Mouse (Mus musculus): Measurements from ENCODE around the gene Fhl1. TPM values are rescaled to one million over a fixed set of nuclear protein-coding genes. Genes with fewer than 3 reads are reported as not detected.

The Fhl1 gene
- total and polyA plus RNA-seq, 2 experiments from 2014 or later = 189 to 198 TPM

- H3K36me3 ChIP-seq (ENCODE audit: insufficient read depth, low read length) = no peaks in the 10 kb centered on the region
- no peaks in the 10 kb centered on the region for H3K27me3 ChIP-seq (ENCODE audit: insufficient read depth, low read length)
- H3K4me1 ChIP-seq (ENCODE audit: insufficient read depth, low read length) = no peaks in the 10 kb centered on the region
- H3K9ac ChIP-seq (replicated peaks; ENCODE audit: low read length) = no peak overlapping the region
- H3K9me3 ChIP-seq (ENCODE audit: low read length) = no peaks in the 10 kb centered on the region
- H3K27ac ChIP-seq = no peak overlapping the region
- WGBS = 52% methylated on average over 4 of the region's 4 CpGs
- H3K4me3 ChIP-seq (ENCODE audit: low read length) = no peak overlapping the region
- DNase-seq (ENCODE audit: low spot score) (no peak), ATAC-seq (no peak)
- no peak overlapping the region for H3K4me2 ChIP-seq (ENCODE audit: low read depth, low read length)
- peak; percentile 33; the same call in 1 of the 2 replicates for TF ChIP-seq CTCF (IDR thresholded peaks at IDR 0.05; ENCODE audit: low read depth)
Measured at GRCm38 (mm10) chrX:56751536-56751935, 19.9 kb downstream of the Fhl1 start.

GRCm38 (mm10) chrX:56752144-56752543, 20.6 kb downstream of the Fhl1 start:
- WGBS = 74% methylated on average over 6 of the region's 6 CpGs
- H3K9me3 ChIP-seq (ENCODE audit: low read length) = no peaks in the 10 kb centered on the region
- DNase-seq (ENCODE audit: low spot score) (no peak), ATAC-seq (no peak)
- no peak overlapping the region for H3K4me2 ChIP-seq (ENCODE audit: low read depth, low read length)
- TF ChIP-seq CTCF (IDR thresholded peaks at IDR 0.05; ENCODE audit: low read depth) = no peak
- no peak overlapping the region for H3K9ac ChIP-seq (replicated peaks; ENCODE audit: low read length)
- H3K36me3 ChIP-seq (ENCODE audit: insufficient read depth, low read length) = no peaks in the 10 kb centered on the region
- H3K4me1 ChIP-seq (ENCODE audit: insufficient read depth, low read length) = no peaks in the 10 kb centered on the region
- no peak overlapping the region for H3K27ac ChIP-seq
- H3K27me3 ChIP-seq (ENCODE audit: insufficient read depth, low read length) = no peaks in the 10 kb centered on the region
- H3K4me3 ChIP-seq (ENCODE audit: low read length) = no peak overlapping the region

- H3K9me3 ChIP-seq (ENCODE audit: low read length) = no peaks in the 10 kb centered on the region
- no peak overlapping the region for H3K4me3 ChIP-seq (ENCODE audit: low read length)
- ATAC-seq = no peak
- no peak for DNase-seq (ENCODE audit: low spot score)
- H3K4me2 ChIP-seq (ENCODE audit: low read depth, low read length) = no peak overlapping the region
- no peak for TF ChIP-seq CTCF (IDR thresholded peaks at IDR 0.05; ENCODE audit: low read depth)
- H3K9ac ChIP-seq (replicated peaks; ENCODE audit: low read length) = no peak overlapping the region
- H3K27me3 ChIP-seq (ENCODE audit: insufficient read depth, low read length) = no peaks in the 10 kb centered on the region
- no peaks in the 10 kb centered on the region for H3K4me1 ChIP-seq (ENCODE audit: insufficient read depth, low read length)
- no peak overlapping the region for H3K27ac ChIP-seq
- 74% methylated on average over 8 of the region's 8 CpGs for WGBS
- H3K36me3 ChIP-seq (ENCODE audit: insufficient read depth, low read length) = no peaks in the 10 kb centered on the region
Measured at GRCm38 (mm10) chrX:56753317-56754289, 22.0 kb downstream of the Fhl1 start.

- Histone ChIP-seq H3K4me2 (ENCODE audit: low read depth, low read length) (no peak overlapping the region), H3K27me3 (ENCODE audit: insufficient read depth, low read length) (no peaks in the 10 kb centered on the region), H3K9ac (replicated peaks; ENCODE audit: low read length) (no peak overlapping the region), H3K4me1 (ENCODE audit: insufficient read depth, low read length) (no peaks in the 10 kb centered on the region), H3K36me3 (ENCODE audit: insufficient read depth, low read length) (no peaks in the 10 kb centered on the region), H3K9me3 (ENCODE audit: low read length) (no peaks in the 10 kb centered on the region), H3K27ac (no peak overlapping the region), H3K4me3 (ENCODE audit: low read length) (no peak overlapping the region)
- DNase-seq (ENCODE audit: low spot score) (peak; percentile 61), ATAC-seq (no peak)
- TF ChIP-seq CTCF (IDR thresholded peaks at IDR 0.05; ENCODE audit: low read depth) = peak; percentile 51
- 42% methylated on average over 2 of the region's 2 CpGs for WGBS
Measured at GRCm38 (mm10) chrX:56755646-56756045, 24.1 kb downstream of the Fhl1 start.

GRCm38 (mm10) chrX:56756352-56756751, 24.8 kb downstream of the Fhl1 start:
- Histone ChIP-seq H3K36me3 (ENCODE audit: insufficient read depth, low read length) (no peaks in the 10 kb centered on the region), H3K4me1 (ENCODE audit: insufficient read depth, low read length) (no peaks in the 10 kb centered on the region), H3K4me3 (ENCODE audit: low read length) (no peak overlapping the region), H3K4me2 (ENCODE audit: low read depth, low read length) (no peak overlapping the region), H3K9ac (replicated peaks; ENCODE audit: low read length) (no peak overlapping the region), H3K27ac (no peak overlapping the region), H3K9me3 (ENCODE audit: low read length) (no peaks in the 10 kb centered on the region), H3K27me3 (ENCODE audit: insufficient read depth, low read length) (no peaks in the 10 kb centered on the region)
- ATAC-seq (no peak), DNase-seq (ENCODE audit: low spot score) (no peak)
- TF ChIP-seq CTCF (IDR thresholded peaks at IDR 0.05; ENCODE audit: low read depth) = no peak
- 73% methylated on average over 7 of the region's 7 CpGs for WGBS

- TF ChIP-seq CTCF (IDR thresholded peaks at IDR 0.05; ENCODE audit: low read depth) = no peak
- Histone ChIP-seq H3K4me1 (ENCODE audit: insufficient read depth, low read length) (no peaks in the 10 kb centered on the region), H3K4me3 (ENCODE audit: low read length) (no peak overlapping the region), H3K27me3 (ENCODE audit: insufficient read depth, low read length) (no peaks in the 10 kb centered on the region), H3K9me3 (ENCODE audit: low read length) (no peaks in the 10 kb centered on the region), H3K36me3 (ENCODE audit: insufficient read depth, low read length) (no peaks in the 10 kb centered on the region), H3K4me2 (ENCODE audit: low read depth, low read length) (no peak overlapping the region), H3K27ac (no peak overlapping the region), H3K9ac (replicated peaks; ENCODE audit: low read length) (no peak overlapping the region)
- DNase-seq (ENCODE audit: low spot score) (no peak), ATAC-seq (no peak)
- 89% methylated on average over 3 of the region's 3 CpGs for WGBS
Measured at GRCm38 (mm10) chrX:56760257-56760760, 28.7 kb downstream of the Fhl1 start.

- Histone ChIP-seq H3K9me3 (ENCODE audit: low read length) (no peaks in the 10 kb centered on the region), H3K4me2 (ENCODE audit: low read depth, low read length) (no peak overlapping the region), H3K36me3 (ENCODE audit: insufficient read depth, low read length) (no peaks in the 10 kb centered on the region), H3K4me1 (ENCODE audit: insufficient read depth, low read length) (no peaks in the 10 kb centered on the region), H3K27ac (no peak overlapping the region), H3K4me3 (ENCODE audit: low read length) (no peak overlapping the region), H3K27me3 (ENCODE audit: insufficient read depth, low read length) (no peaks in the 10 kb centered on the region), H3K9ac (replicated peaks; ENCODE audit: low read length) (no peak overlapping the region)
- TF ChIP-seq CTCF (IDR thresholded peaks at IDR 0.05; ENCODE audit: low read depth) = no peak
- no peak for ATAC-seq
- DNase-seq (ENCODE audit: low spot score) = no peak
Measured at GRCm38 (mm10) chrX:56769838-56770237, 38.3 kb downstream of the Fhl1 start.
